Mouse (Mus musculus): ENCODE results near the gene Dab2ip. TPM values are rescaled to one million over a fixed set of nuclear protein-coding genes. Genes with fewer than 3 reads are reported as not detected.

The Dab2ip gene
- total and polyA plus RNA-seq, 3 experiments: 4.9 to 15.6 (median 7.8) TPM

GRCm38 (mm10) chr2:35718662-35719061 is 160.6 kb downstream of the Dab2ip start:
- peaks cover 66 to 93% of the 10 kb centered on the region in 2 experiments for H3K36me3 ChIP-seq (replicated peaks in 1 of 2; ENCODE audit: control insufficient read depth in 1 of 2, insufficient read depth in 1 of 2, low read length in 1 of 2)
- no peak overlapping the region for H3K27ac ChIP-seq (ENCODE audit: insufficient read depth, low read depth)
- H3K27me3 ChIP-seq (replicated peaks): no peaks in the 10 kb centered on the region
- H3K79me2 ChIP-seq (replicated peaks; ENCODE audit: control insufficient read depth, extremely low read depth, insufficient read depth, poor library complexity, severe bottlenecking): no peaks in the 10 kb centered on the region
- H3K9ac ChIP-seq (ENCODE audit: insufficient read depth, low read depth): no peak overlapping the region
- H3K9me3 ChIP-seq (replicated peaks; ENCODE audit: low read length): no peaks in the 10 kb centered on the region
- peaks cover 7 to 62% of the 10 kb centered on the region in 2 experiments for H3K4me1 ChIP-seq (ENCODE audit: control insufficient read depth in 1 of 2, insufficient read depth in 2 of 2)
- in situ Hi-C loops (cut with MboI; ENCODE audit: low pct_ligation_motif_present, low pct_unique_long_range_greater_than_20kb, low sequenced_read_pairs) (no loop called here), dilution Hi-C loops (cut with MboI; ENCODE audit: extremely low pct_ligation_motif_present, extremely low pct_unique_long_range_greater_than_20kb, low sequenced_read_pairs) (no loop called here)
- H3K4me2 ChIP-seq (ENCODE audit: insufficient read depth, low read depth, poor library complexity, severe bottlenecking): no peak overlapping the region
- TF ChIP-seq ZMIZ1 (IDR thresholded peaks at IDR 0.05; ENCODE audit: low read depth, low read length) (no peak), TBP (conservative IDR thresholded peaks at IDR 0.05; ENCODE audit: low read depth, low read length) (no peak), IRF4 (IDR thresholded peaks at IDR 0.05; ENCODE audit: low read depth, low read length) (no peak), ETS1 (conservative IDR thresholded peaks at IDR 0.05; ENCODE audit: low read depth, low read length) (no peak), CTCF (conservative IDR thresholded peaks at IDR 0.05 in 1 of 2, IDR thresholded peaks at IDR 0.05 in 1 of 2; ENCODE audit: low read depth in 2 of 2, low read length in 2 of 2) (no peak), E2F4 (IDR thresholded peaks at IDR 0.05; ENCODE audit: insufficient replicate concordance, low read depth, low read length) (no peak), GABPA (IDR thresholded peaks at IDR 0.05; ENCODE audit: insufficient replicate concordance, low read depth, low read length) (no peak), MXI1 (IDR thresholded peaks at IDR 0.05; ENCODE audit: low read depth, low read length) (no peak), ZNF384 (IDR thresholded peaks at IDR 0.05; ENCODE audit: low read depth, low read length) (no peak), SMC3 (IDR thresholded peaks at IDR 0.05; ENCODE audit: low read depth, low read length) (no peak), EP300 (IDR thresholded peaks at IDR 0.05; ENCODE audit: low read length) (no peak)
- DNase-seq (ENCODE audit: extremely low read depth): no peak
- H3K4me3 ChIP-seq (replicated peaks in 1 of 3; ENCODE audit: low read depth in 2 of 3, low read length in 2 of 3, poor library complexity in 1 of 3): no peak overlapping the region

GRCm38 (mm10) chr2:35719230-35720005 is 161.4 kb downstream of the Dab2ip start:
- TF ChIP-seq USF2 (conservative IDR thresholded peaks at IDR 0.05; ENCODE audit: low read depth, low read length) (no peak), CTCF (conservative IDR thresholded peaks at IDR 0.05 in 1 of 2, IDR thresholded peaks at IDR 0.05 in 1 of 2; ENCODE audit: low read depth in 2 of 2, low read length in 2 of 2) (no peak), GABPA (IDR thresholded peaks at IDR 0.05; ENCODE audit: insufficient replicate concordance, low read depth, low read length) (no peak), ZC3H11A (IDR thresholded peaks at IDR 0.05; ENCODE audit: low read depth, low read length) (no peak), HCFC1 (IDR thresholded peaks at IDR 0.05; ENCODE audit: low read depth, low read length) (no peak), NELFE (IDR thresholded peaks at IDR 0.05; ENCODE audit: low read depth, low read length) (no peak), POLR2AphosphoS2 (IDR thresholded peaks at IDR 0.05; ENCODE audit: low read depth, low read length) (no peak), NRF1 (IDR thresholded peaks at IDR 0.05; ENCODE audit: low read depth, low read length) (no peak)
- Histone ChIP-seq H3K4me2 (ENCODE audit: insufficient read depth, low read depth, poor library complexity, severe bottlenecking) (no peak overlapping the region), H3K4me3 (replicated peaks in 1 of 3; ENCODE audit: low read depth in 2 of 3, low read length in 2 of 3, poor library complexity in 1 of 3) (no peak overlapping the region), H3K36me3 (replicated peaks in 1 of 2; ENCODE audit: control insufficient read depth in 1 of 2, insufficient read depth in 1 of 2, low read length in 1 of 2) (peaks cover 61 to 88% of the 10 kb centered on the region in 2 experiments), H3K9ac (ENCODE audit: insufficient read depth, low read depth) (no peak overlapping the region), H3K27ac (ENCODE audit: insufficient read depth, low read depth) (no peak overlapping the region), H3K27me3 (replicated peaks) (no peaks in the 10 kb centered on the region), H3K79me2 (replicated peaks; ENCODE audit: control insufficient read depth, extremely low read depth, insufficient read depth, poor library complexity, severe bottlenecking) (no peaks in the 10 kb centered on the region), H3K9me3 (replicated peaks; ENCODE audit: low read length) (no peaks in the 10 kb centered on the region), H3K4me1 (ENCODE audit: control insufficient read depth in 1 of 2, insufficient read depth in 2 of 2) (peaks cover 7 to 65% of the 10 kb centered on the region in 2 experiments)
- in situ Hi-C loops (cut with MboI; ENCODE audit: low pct_ligation_motif_present, low pct_unique_long_range_greater_than_20kb, low sequenced_read_pairs) (no loop called here), dilution Hi-C loops (cut with MboI; ENCODE audit: extremely low pct_ligation_motif_present, extremely low pct_unique_long_range_greater_than_20kb, low sequenced_read_pairs) (no loop called here)
- no peak for DNase-seq (ENCODE audit: extremely low read depth)
